Mouse (Mus musculus): ENCODE results near the gene Tex19.2. TPM values are rescaled to one million over a fixed set of nuclear protein-coding genes. Genes with fewer than 3 reads are reported as not detected.
A peak's percentile ranks its signal among the peaks of the same experiment; 100 is the strongest.

Tex19.2 gene
- not detected in 2 replicates for polyA plus RNA-seq (2015; fragmentation: Nextera tagmentation; extraction: Ambion mirVana)

- no peak within 1 kb of the TSS for H3K4me2 ChIP-seq
- H3K4me3 ChIP-seq (replicated peaks) = no peak within 1 kb of the TSS
- no peaks in the 10 kb centered on the region for H3K27me3 ChIP-seq
- no peaks in the 10 kb centered on the region for H3K9me3 ChIP-seq (replicated peaks)
- no peaks in the 10 kb centered on the region for H3K4me1 ChIP-seq
- H3K36me3 ChIP-seq = no peaks in the 10 kb centered on the region
- H3K27ac ChIP-seq = no peak within 1 kb of the TSS
- WGBS = 93% methylated on average over 3 of the region's 3 CpGs
- no peak within 1 kb of the TSS for H3K9ac ChIP-seq
- no peak for ATAC-seq (replicated peaks; ENCODE audit: low FRiP score)
Observed at GRCm38 (mm10) chr11:121118577-121118976, at the start of gene Tex19.2. Gene Tex19.2, minus strand, starts transcription at chr11:121118677.

GRCm38 (mm10) chr11:121163751-121164150 lies 45.3 kb upstream of the Tex19.2 start:
- Histone ChIP-seq H3K27ac (no peak overlapping the region), H3K9ac (no peak overlapping the region), H3K4me1 (peaks cover 6% of the 10 kb centered on the region; the same call in 1 of the 2 replicates), H3K4me2 (no peak overlapping the region), H3K36me3 (no peaks in the 10 kb centered on the region), H3K4me3 (replicated peaks) (no peak overlapping the region), H3K9me3 (replicated peaks) (no peaks in the 10 kb centered on the region), H3K27me3 (peaks cover 5% of the 10 kb centered on the region; the same call in 1 of the 2 replicates)
- WGBS = 93% methylated on average over 4 of the region's 4 CpGs
- no peak for ATAC-seq (replicated peaks; ENCODE audit: low FRiP score)

GRCm38 (mm10) chr11:121160636-121161346 lies 42.3 kb upstream of the Tex19.2 start:
- H3K4me2 ChIP-seq = no peak overlapping the region
- H3K27ac ChIP-seq = no peak overlapping the region
- ATAC-seq (replicated peaks; ENCODE audit: low FRiP score) = 0 out of 2 replicates have a peak, but pooled peaks have one; percentile 36
- H3K9ac ChIP-seq = no peak overlapping the region
- WGBS = 77% methylated on average over 26 of the region's 26 CpGs
- H3K27me3 ChIP-seq = peaks cover 29% of the 10 kb centered on the region
- H3K9me3 ChIP-seq (replicated peaks) = no peaks in the 10 kb centered on the region
- H3K4me3 ChIP-seq (replicated peaks) = no peak overlapping the region
- no peaks in the 10 kb centered on the region for H3K36me3 ChIP-seq
- H3K4me1 ChIP-seq = peaks cover 15% of the 10 kb centered on the region

GRCm38 (mm10) chr11:121159971-121160370 lies 41.5 kb upstream of the Tex19.2 start, which contains the start of gene Uts2r:
Gene Uts2r, plus strand, starts transcription at chr11:121160271.
- 86% methylated on average over 5 of the region's 5 CpGs for WGBS
- Histone ChIP-seq H3K27me3 (peaks cover 38% of the 10 kb centered on the region), H3K4me2 (no peak within 1 kb of the TSS), H3K36me3 (no peaks in the 10 kb centered on the region), H3K27ac (no peak within 1 kb of the TSS), H3K4me1 (peaks cover 15% of the 10 kb centered on the region), H3K9me3 (replicated peaks) (no peaks in the 10 kb centered on the region), H3K9ac (no peak within 1 kb of the TSS), H3K4me3 (replicated peaks) (no peak within 1 kb of the TSS)
- ATAC-seq (replicated peaks; ENCODE audit: low FRiP score) = no peak

- 2% methylated on average over 45 of the region's 45 CpGs for WGBS
- Histone ChIP-seq H3K9ac (0 out of 2 replicates have a peak overlapping the region, but pooled peaks have one; percentile 2), H3K4me3 (replicated peaks) (peak overlapping the region; percentile 42), H3K4me1 (peaks cover 15% of the 10 kb centered on the region), H3K27ac (no peak overlapping the region), H3K27me3 (peaks cover 53% of the 10 kb centered on the region), H3K9me3 (replicated peaks) (no peaks in the 10 kb centered on the region), H3K4me2 (peak overlapping the region; percentile 76), H3K36me3 (no peaks in the 10 kb centered on the region)
- ATAC-seq (replicated peaks; ENCODE audit: low FRiP score) = no peak
Observed at GRCm38 (mm10) chr11:121156411-121156891, 38.0 kb upstream of the Tex19.2 start.

GRCm38 (mm10) chr11:121154203-121154602 lies 35.7 kb upstream of the Tex19.2 start:
- no peak overlapping the region for H3K27ac ChIP-seq
- no peaks in the 10 kb centered on the region for H3K36me3 ChIP-seq
- H3K4me3 ChIP-seq (replicated peaks) = no peak overlapping the region
- 36% methylated on average over 4 of the region's 4 CpGs for WGBS
- peaks cover 48% of the 10 kb centered on the region for H3K27me3 ChIP-seq
- peaks cover 9% of the 10 kb centered on the region for H3K4me1 ChIP-seq
- ATAC-seq (replicated peaks; ENCODE audit: low FRiP score) = no peak
- H3K9ac ChIP-seq = no peak overlapping the region
- H3K4me2 ChIP-seq = no peak overlapping the region
- H3K9me3 ChIP-seq (replicated peaks) = no peaks in the 10 kb centered on the region

- H3K4me2 ChIP-seq = no peak overlapping the region
- no peaks in the 10 kb centered on the region for H3K4me1 ChIP-seq
- no peaks in the 10 kb centered on the region for H3K9me3 ChIP-seq (replicated peaks)
- no peaks in the 10 kb centered on the region for H3K36me3 ChIP-seq
- 76% methylated on average over 3 of the region's 3 CpGs for WGBS
- no peak overlapping the region for H3K9ac ChIP-seq
- no peak overlapping the region for H3K27ac ChIP-seq
- no peak for ATAC-seq (replicated peaks; ENCODE audit: low FRiP score)
- H3K27me3 ChIP-seq = no peaks in the 10 kb centered on the region
- no peak overlapping the region for H3K4me3 ChIP-seq (replicated peaks)
Observed at GRCm38 (mm10) chr11:121148193-121148592, 29.7 kb upstream of the Tex19.2 start.

GRCm38 (mm10) chr11:121145865-121146264 lies 27.4 kb upstream of the Tex19.2 start, which contains the start of gene Tex19.1:
Gene Tex19.1, plus strand, starts transcription at chr11:121146143.
- Histone ChIP-seq H3K4me3 (replicated peaks) (no peak within 1 kb of the TSS), H3K4me1 (no peaks in the 10 kb centered on the region), H3K9me3 (replicated peaks) (no peaks in the 10 kb centered on the region), H3K9ac (no peak within 1 kb of the TSS), H3K4me2 (no peak within 1 kb of the TSS), H3K36me3 (no peaks in the 10 kb centered on the region), H3K27ac (no peak within 1 kb of the TSS), H3K27me3 (no peaks in the 10 kb centered on the region)
- no peak for ATAC-seq (replicated peaks; ENCODE audit: low FRiP score)
- 90% methylated on average over 22 of the region's 22 CpGs for WGBS

GRCm38 (mm10) chr11:121143325-121144015 lies 25.0 kb upstream of the Tex19.2 start:
- Histone ChIP-seq H3K9me3 (replicated peaks) (no peaks in the 10 kb centered on the region), H3K4me3 (replicated peaks) (no peak overlapping the region), H3K4me2 (no peak overlapping the region), H3K9ac (no peak overlapping the region), H3K4me1 (no peaks in the 10 kb centered on the region), H3K27me3 (no peaks in the 10 kb centered on the region), H3K27ac (no peak overlapping the region), H3K36me3 (no peaks in the 10 kb centered on the region)
- 81% methylated on average over 9 of the region's 9 CpGs for WGBS
- no peak for ATAC-seq (replicated peaks; ENCODE audit: low FRiP score)

GRCm38 (mm10) chr11:121138732-121139131 lies 20.3 kb upstream of the Tex19.2 start:
- 43% methylated on average over 6 of the region's 6 CpGs for whole genome bisulfite sequencing
- no peak for ATAC-seq (replicated peaks; ENCODE audit: low FRiP score)

GRCm38 (mm10) chr11:121137682-121138081 lies 19.2 kb upstream of the Tex19.2 start:
- H3K9ac ChIP-seq = no peak overlapping the region
- no peak overlapping the region for H3K4me3 ChIP-seq (replicated peaks)
- no peaks in the 10 kb centered on the region for H3K36me3 ChIP-seq
- no peaks in the 10 kb centered on the region for H3K9me3 ChIP-seq (replicated peaks)
- WGBS = 79% methylated on average over 5 of the region's 5 CpGs
- H3K4me2 ChIP-seq = no peak overlapping the region
- ATAC-seq (replicated peaks; ENCODE audit: low FRiP score) = no peak
- no peak overlapping the region for H3K27ac ChIP-seq
- H3K4me1 ChIP-seq = no peaks in the 10 kb centered on the region
- H3K27me3 ChIP-seq = no peaks in the 10 kb centered on the region

More at GRCm38 (mm10) chr11:121138732-121139131, 20.3 kb upstream of the Tex19.2 start:
- Histone ChIP-seq H3K27me3 (no peaks in the 10 kb centered on the region), H3K36me3 (no peaks in the 10 kb centered on the region), H3K4me2 (no peak overlapping the region), H3K27ac (no peak overlapping the region), H3K4me3 (replicated peaks) (no peak overlapping the region), H3K9ac (no peak overlapping the region), H3K4me1 (no peaks in the 10 kb centered on the region), H3K9me3 (replicated peaks) (no peaks in the 10 kb centered on the region)

GRCm38 (mm10) chr11:121134600-121134999 lies 16.1 kb upstream of the Tex19.2 start:
- Histone ChIP-seq H3K4me3 (replicated peaks) (no peak overlapping the region), H3K9ac (no peak overlapping the region), H3K27ac (no peak overlapping the region), H3K4me2 (no peak overlapping the region), H3K9me3 (replicated peaks) (no peaks in the 10 kb centered on the region), H3K27me3 (no peaks in the 10 kb centered on the region), H3K4me1 (no peaks in the 10 kb centered on the region), H3K36me3 (no peaks in the 10 kb centered on the region)
- 18% methylated on average over 1 of the region's 1 CpGs for WGBS
- no peak for ATAC-seq (replicated peaks; ENCODE audit: low FRiP score)
